Mouse (Mus musculus): ENCODE measurements around the gene Runx3.

Gene Runx3

DNA sequence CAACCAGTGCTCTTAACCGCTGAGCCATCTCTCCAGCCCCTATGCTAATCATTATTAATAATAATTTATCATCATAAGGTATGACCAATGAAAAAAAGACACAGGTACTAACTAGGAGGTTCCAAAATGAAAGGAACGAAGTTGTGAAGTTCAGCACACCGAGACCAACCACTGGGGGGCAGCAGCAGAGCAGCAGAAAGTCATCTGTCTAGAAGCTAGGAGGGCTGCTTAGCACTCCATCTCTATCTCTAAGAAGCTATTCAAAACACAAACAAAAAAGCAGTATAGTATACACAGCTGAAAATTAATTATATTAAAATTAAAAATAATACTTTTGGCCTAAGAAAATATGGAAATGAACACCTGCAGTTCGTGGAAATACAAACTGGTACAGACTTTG is 99.2 kb downstream of the Runx3 start:
- DNase-seq (ENCODE audit: low read depth, low spot score): no peak

DNA sequence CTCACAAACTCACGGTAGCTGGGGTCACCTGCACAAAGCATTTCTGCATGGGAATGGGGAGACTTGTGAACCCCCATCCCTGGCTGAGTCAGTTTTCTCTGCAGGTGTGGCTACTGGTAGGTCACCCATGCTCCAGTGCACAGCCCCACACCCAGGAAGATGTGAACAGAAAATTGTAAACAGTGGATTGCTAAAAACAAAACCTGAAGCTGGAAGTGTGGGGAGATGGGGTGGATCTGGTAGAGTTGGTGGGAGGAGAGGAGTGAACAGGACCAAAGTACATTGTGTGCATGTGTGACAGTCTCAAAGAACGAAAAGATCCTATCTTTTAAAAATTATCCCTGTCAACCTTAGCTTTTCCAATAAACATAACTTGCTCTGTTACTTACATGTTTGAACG is 100.2 kb downstream of the Runx3 start:
- no peak for DNase-seq (ENCODE audit: low read depth, low spot score)

DNA sequence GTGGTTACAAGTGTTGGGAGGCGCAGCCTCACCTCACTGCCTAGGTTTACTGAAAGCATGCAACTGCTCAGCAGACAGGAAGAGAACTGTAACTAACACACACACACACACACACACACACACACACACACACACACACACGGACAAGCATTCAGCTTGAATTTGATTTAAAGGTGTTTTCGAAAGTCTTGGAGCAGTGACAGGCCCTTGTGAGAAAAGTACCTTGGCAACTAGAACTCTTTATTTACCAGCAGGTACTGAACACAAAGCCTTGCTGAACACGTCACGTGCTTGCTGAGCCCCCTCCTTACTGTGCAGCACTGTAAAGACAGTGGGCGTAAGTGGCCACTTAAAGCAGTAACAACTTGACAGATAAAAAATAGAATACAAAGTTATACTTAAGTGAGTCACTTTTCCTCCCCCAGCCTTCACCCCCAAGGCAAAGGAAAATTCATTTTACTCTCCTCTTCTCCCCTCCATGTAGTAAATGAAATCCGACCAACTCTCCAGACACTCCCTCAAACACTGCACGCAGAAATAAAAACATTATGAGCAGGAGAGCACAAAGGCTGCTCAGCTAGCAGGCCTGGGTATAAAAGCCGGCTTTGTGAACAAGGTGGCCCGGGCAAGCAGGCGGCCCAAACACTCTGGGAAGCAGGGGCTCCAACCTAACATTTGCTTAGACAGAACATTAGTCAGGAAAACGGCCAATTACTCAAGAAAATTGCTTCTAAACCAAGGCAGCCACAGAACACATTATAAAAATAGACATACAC is 101.4 kb downstream of the Runx3 start:
- DNase-seq (ENCODE audit: low read depth, low spot score): peak; percentile 34

DNA sequence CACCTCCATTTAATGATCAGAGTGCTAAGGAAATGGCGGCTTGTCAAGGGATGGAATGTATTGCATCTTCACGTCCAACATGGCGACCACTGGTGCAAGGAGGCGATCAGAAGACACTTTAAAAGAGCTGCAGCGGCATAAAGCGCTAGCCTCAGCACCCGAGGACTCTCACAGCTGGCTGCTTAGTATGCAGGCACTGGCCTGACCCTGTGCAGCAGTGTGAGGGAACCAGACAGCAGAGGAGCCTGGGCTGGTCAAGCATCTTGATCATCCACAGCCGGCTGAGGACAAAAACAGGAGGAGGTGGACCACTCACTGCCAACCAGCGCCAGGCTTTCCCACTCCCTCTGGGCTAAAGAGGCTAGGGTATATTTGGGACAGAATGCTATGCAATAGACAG is 103.4 kb downstream of the Runx3 start:
- DNase-seq (ENCODE audit: low read depth, low spot score): no peak

DNA sequence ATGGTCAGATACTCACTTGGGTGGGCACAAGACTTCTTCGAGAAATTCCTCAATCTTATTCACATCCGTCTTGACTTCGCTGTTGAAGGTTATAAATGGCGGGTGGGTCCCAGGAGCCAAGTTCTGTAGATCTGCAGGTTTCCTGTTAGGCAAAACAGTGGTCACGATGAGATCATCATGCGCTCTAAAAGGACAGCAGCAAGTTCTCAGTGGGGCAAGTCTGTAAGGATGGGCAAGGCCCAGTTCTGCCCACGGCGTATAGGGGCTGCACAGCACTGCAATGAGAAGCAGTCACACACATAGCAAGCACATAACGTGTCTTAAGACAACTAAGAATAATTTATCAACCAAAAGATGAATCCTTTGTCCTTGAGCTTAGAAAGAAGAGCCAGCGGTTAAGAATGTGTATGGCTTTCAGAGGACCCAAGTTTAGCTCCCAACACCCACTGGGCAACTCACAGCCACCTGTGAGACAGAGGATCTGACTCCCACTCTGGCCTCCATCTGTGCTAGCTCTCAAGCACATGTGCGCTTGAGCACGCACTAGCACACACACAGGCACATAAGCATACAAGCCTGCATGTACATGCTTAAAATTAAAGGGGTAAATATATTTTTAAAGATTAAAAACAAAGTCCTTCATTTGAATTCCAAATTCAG is 105.7 kb downstream of the Runx3 start:
- no peak for DNase-seq (ENCODE audit: low read depth, low spot score)
